Mouse (Mus musculus): ENCODE measurements around the gene Kdelr3.

- TF ChIP-seq POLR2AphosphoS2 (IDR thresholded peaks at IDR 0.05; ENCODE audit: insufficient read length, low read depth) = no peak
- no peak for TF ChIP-seq POLR2A (IDR thresholded peaks at IDR 0.05; ENCODE audit: insufficient read length, low read depth)
- TF ChIP-seq MYOG (IDR thresholded peaks at IDR 0.05; ENCODE audit: control insufficient read depth in 1 of 3, insufficient read depth in 1 of 3, insufficient read length in 2 of 3, low read depth in 2 of 3) = no peak
- no peak for TF ChIP-seq CEBPB (IDR thresholded peaks at IDR 0.05; ENCODE audit: insufficient read depth, poor library complexity, severe bottlenecking)
Observed at GRCm38 (mm10) chr15:79507055-79507828, 9.0 kb upstream of the Kdelr3 start.

Data from myocyte (in vitro differentiated cells).